Mouse (Mus musculus) cerebral cortex, adult 2 months (tissue): Measurements from ENCODE around the gene Mak.

Source experiments
- WGBS: fragments of 180-500 bp; shearing (Covaris S2); methylation state at CpG from one replicate; pipeline ENCODE4 v1.1.7; 2018; 5-methylcytosine and 5-hydroxymethylcytosine counted together

Gene Mak

GRCm38 (mm10) chr13:41067618-41068017 is 11.9 kb downstream of the Mak start:
- WGBS: 98% methylated on average over 4 of the region's 4 CpGs

GRCm38 (mm10) chr13:41051965-41052364 is 27.5 kb downstream of the Mak start:
- 58% methylated on average over 5 of the region's 5 CpGs for WGBS

- 79% methylated on average over 6 of the region's 6 CpGs for WGBS
These were observed 32.2 kb downstream of the Mak start for GRCm38 (mm10) chr13:41047280-41047679.

- WGBS: 92% methylated on average over 8 of the region's 8 CpGs
These were observed 33.6 kb downstream of the Mak start for GRCm38 (mm10) chr13:41045901-41046300.

GRCm38 (mm10) chr13:41042511-41042910 is 37.0 kb downstream of the Mak start:
- 71% methylated on average over 4 of the region's 4 CpGs for WGBS

- WGBS: 85% methylated on average over 5 of the region's 5 CpGs
These were observed 49.4 kb downstream of the Mak start for GRCm38 (mm10) chr13:41030098-41030497.

- 67% methylated on average over 13 of the region's 13 CpGs for WGBS
These were observed 57.4 kb downstream of the Mak start for GRCm38 (mm10) chr13:41022099-41022498.

- 86% methylated on average over 6 of the region's 6 CpGs for WGBS
These were observed 57.9 kb downstream of the Mak start for GRCm38 (mm10) chr13:41021607-41022006.

GRCm38 (mm10) chr13:41020494-41020893 is 59.0 kb downstream of the Mak start:
- WGBS: 87% methylated on average over 7 of the region's 7 CpGs

GRCm38 (mm10) chr13:41018756-41019591 is 60.5 kb downstream of the Mak start:
- WGBS: 88% methylated on average over 13 of the region's 13 CpGs

- WGBS: 91% methylated on average over 9 of the region's 9 CpGs
These were observed 61.3 kb downstream of the Mak start for GRCm38 (mm10) chr13:41018236-41018635.

GRCm38 (mm10) chr13:41017832-41018231 is 61.7 kb downstream of the Mak start:
- WGBS: 83% methylated on average over 4 of the region's 4 CpGs

GRCm38 (mm10) chr13:41016797-41017405 is 62.6 kb downstream of the Mak start:
- WGBS: 27% methylated on average over 12 of the region's 12 CpGs

GRCm38 (mm10) chr13:41015829-41016634 is 63.5 kb downstream of the Mak start, which contains the start of gene Tmem14c:
Gene Tmem14c, plus strand, starts transcription at chr13:41016292.
- WGBS: under 1% methylated on average over 43 of the region's 43 CpGs

GRCm38 (mm10) chr13:41008946-41009345 is 70.6 kb downstream of the Mak start:
- 75% methylated on average over 8 of the region's 8 CpGs for WGBS

- WGBS: 91% methylated on average over 10 of the region's 10 CpGs
These were observed 71.2 kb downstream of the Mak start for GRCm38 (mm10) chr13:41008271-41008670.

GRCm38 (mm10) chr13:41006244-41006643 is 73.3 kb downstream of the Mak start:
- 93% methylated on average over 4 of the region's 4 CpGs for WGBS

GRCm38 (mm10) chr13:41002001-41002400 is 77.5 kb downstream of the Mak start:
- 83% methylated on average over 5 of the region's 5 CpGs for WGBS

- under 1% methylated on average over 58 of the region's 58 CpGs for WGBS
These were observed 78.4 kb downstream of the Mak start, which contains the start of gene Pak1ip1 for GRCm38 (mm10) chr13:41000926-41001639. Gene Pak1ip1, plus strand, starts transcription at chr13:41001023.

GRCm38 (mm10) chr13:41000140-41000925 is 79.2 kb downstream of the Mak start:
- under 1% methylated on average over 25 of the region's 25 CpGs for WGBS

GRCm38 (mm10) chr13:40998537-40998936 is 81.0 kb downstream of the Mak start:
- 94% methylated on average over 5 of the region's 5 CpGs for WGBS
